Mouse (Mus musculus) mammary gland, adult 2 months (tissue): ENCODE results near the gene Shisa2. TPM values are rescaled to one million over a fixed set of nuclear protein-coding genes. Genes with fewer than 3 reads are reported as not detected.

Source experiments
- polyA plus RNA-seq: library from polyadenylated mRNA; depleted of rRNA; stranded (reverse); fragments of >200 nt; gene quantifications from 2 replicates; pipeline ENCODE4 v1.2.3, GENCODE M21; 2012; ENCODE audit warnings: low replicate concordance; rRNA removed

Gene Shisa2
- polyA plus RNA-seq = 4.8 and 20.4 TPM in 2 replicates

GRCm38 (mm10) chr14:59625158-59625805 lies at the start of gene Shisa2:
Gene Shisa2 (plus strand): TSS chr14:59625308.

GRCm38 (mm10) chr14:59597398-59598259 lies 27.5 kb upstream of the Shisa2 start, which contains the start of gene Cdadc1:
Gene Cdadc1 (minus strand): TSS chr14:59597959.

Other genes with a start within 250 kb of the Shisa2 start
- gene Phf11c, start 229.9 kb upstream of the Shisa2 start, polyA plus RNA-seq = 0.65 and 1.7 TPM in 2 replicates
- 4.2 and 17.8 TPM in 2 replicates for gene Setdb2, start 184.4 kb upstream of the Shisa2 start, polyA plus RNA-seq
- 9.0 and 23.2 TPM in 2 replicates for gene Cab39l, start 184.3 kb upstream of the Shisa2 start, polyA plus RNA-seq
- 1.2 and 5.3 TPM in 2 replicates for gene Cdadc1, start 27.3 kb upstream of the Shisa2 start, polyA plus RNA-seq